Mouse (Mus musculus): ENCODE data around the gene Col6a3.

Col6a3 gene

DNA sequence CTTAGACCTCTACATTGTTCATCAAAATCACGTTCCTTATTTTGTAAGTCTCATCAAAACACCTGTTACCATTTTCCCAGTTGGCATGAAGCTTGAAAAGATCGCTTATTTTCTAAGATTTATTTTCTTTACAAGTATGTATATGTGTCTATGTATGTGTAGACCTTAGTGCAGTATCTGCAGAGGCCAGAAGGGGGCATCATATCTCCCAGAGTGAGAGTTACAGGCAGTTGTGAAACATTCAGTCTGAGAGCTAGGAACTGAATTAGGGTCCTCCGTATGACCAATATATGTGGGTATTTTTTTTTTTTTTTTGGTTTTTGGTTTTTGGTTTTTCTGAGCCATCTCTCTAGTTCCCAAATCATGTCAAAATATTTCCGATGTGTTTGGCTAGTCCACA lies 50.4 kb downstream of the Col6a3 start:
- no peak for DNase-seq

DNA sequence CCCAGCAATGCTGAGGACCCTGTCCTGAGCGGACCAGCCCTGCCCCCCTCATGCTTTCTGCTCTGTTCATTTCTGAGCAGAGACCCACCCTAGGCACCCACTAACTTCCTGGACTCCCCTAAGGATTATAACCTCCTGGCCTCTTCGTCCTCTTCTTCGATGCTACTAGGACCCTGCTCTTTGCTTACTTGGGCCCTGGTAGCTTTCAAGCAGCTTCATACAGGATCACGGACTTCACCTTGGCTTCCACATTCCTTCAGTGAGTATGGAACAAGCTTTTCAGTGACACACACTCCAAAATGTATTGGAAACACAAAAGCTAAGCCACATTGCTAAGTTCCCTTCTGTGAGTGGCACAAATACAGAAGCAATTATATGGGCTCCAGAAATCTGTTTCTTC lies 52.8 kb downstream of the Col6a3 start:
- DNase-seq = no peak

DNA sequence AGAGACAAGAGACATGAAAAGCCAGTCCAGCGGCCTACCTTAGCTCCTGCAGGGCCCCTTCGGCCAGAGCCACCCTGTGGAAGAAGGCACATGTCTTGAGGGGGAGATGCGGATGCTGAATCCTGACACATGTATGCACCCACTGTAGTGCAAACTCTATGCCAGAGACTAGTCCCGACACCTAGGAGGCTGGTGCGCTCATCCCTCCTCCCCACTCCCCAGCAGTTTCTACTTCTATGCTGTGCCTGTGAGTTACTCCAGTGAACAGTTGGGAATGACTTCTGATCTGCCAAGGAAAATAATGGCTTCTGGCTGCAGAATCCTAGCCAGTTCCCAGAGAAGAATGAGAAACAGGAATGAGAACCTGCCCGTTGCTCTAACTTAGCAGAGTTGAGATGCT lies 54.3 kb downstream of the Col6a3 start:
- DNase-seq = no peak

DNA sequence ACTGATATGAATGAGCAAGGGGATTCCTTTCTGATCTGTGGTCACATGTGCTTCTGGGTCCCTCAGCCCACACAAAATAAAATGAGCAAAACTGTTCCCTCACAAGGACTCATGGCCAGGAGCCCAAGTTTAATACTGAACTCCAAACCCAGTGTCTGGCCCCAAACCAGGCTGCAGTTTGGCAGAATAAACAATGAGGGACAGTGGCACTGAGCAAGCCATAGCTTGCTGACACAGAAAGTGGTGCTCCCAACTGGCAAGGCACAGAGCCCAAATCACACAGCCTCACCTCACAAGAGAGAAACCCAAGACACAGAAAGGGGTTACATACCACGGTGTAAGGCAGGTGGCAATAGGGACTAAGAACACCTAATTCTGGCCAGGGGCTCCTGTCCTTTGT lies 63.3 kb downstream of the Col6a3 start:
- no peak for DNase-seq

DNA sequence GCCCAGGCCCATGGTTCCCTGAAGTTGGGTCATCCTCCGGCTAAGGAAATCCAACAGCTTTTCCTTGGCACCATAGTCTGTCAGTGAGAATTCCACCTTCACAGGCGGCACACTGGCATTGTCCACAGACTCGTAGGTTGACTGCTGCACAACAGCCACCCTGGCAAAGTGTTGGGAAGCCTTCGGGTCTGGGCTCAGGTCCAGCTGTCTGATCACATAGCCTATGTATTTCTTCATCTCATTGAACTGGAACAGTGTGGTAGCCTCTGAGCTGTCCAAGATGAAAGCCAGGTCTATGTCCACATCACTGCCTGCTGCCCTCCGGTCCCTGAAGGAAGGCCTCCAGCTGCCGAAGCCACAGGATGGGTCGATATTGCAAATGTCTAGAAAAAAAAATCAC lies 64.7 kb downstream of the Col6a3 start:
- no peak for DNase-seq

DNA sequence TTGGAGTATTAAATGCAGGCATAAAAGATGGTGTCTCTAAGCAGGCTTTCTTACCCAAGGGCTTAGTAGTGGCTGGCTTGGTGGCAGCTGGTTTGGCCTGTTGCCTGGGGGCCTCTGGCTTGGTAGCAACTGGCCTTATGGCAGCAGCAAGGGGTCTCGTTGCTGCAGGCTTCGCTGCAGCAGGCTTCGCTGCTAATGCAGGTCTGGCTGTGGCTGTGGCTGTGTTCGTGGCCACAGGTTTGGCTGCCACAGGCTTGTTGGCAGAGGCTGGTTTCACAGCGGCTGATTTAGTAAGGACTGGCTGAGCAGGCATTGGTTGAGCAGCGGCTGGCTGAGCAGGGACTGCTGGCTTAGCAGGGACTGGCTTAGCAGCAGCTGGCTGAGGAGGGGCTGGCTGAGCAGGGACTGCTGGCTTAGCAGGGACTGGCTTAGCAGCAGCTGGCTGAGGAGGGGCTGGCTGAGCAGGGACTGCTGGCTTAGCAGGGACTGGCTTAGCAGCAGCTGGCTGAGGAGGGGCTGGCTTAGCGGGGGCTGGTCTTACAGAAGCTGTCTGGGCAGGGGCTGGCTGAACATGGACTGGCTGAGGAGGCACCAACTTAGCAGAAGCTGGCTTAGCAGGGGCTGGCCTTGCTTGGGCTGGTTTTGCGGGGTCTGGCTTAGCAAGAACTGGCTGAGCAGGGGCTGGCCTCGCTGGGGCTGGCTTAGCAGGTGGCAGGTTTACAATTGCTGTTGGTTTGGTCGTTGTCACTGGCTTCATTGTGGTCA lies 68.1 kb downstream of the Col6a3 start:
- no peak for DNase-seq

DNA sequence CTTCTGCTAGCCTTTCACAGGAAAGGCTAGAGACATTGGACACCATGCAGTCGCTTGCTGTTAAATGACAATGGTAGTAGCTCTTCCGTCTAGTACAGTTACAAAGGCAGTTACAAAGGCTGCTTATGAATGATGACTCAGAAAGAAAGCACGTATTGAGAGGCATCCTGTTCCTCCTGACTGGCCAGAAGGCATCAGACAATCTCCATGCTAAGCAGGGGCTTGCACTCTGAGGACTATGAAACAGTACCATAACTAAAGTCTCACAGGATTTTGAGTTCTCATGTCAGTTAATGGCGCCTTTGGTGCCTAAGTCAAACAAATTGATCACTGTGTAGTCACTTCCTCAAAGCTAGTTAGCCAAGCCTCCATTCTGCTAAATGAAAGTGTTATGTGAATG lies 72.6 kb downstream of the Col6a3 start:
- DNase-seq = no peak

DNA sequence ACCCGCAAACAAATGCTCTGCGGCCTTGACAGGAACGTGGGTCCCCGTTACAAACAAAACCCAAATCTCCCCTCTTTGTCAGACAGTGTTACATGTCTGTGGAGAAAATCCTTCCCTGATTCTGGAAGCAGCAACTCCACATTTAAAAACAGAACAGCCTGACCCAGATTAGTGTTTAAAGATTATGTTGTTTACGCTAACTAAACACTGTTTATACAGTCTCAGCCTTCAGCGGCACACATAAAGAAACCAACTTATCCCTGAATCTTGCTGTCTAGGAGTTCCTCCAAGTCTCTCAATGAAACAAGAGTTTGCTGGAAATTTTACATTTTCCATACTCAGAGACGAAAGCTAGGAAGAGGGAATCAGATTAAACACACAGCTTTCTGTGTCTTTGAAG lies 73.7 kb downstream of the Col6a3 start:
- DNase-seq = no peak

DNA sequence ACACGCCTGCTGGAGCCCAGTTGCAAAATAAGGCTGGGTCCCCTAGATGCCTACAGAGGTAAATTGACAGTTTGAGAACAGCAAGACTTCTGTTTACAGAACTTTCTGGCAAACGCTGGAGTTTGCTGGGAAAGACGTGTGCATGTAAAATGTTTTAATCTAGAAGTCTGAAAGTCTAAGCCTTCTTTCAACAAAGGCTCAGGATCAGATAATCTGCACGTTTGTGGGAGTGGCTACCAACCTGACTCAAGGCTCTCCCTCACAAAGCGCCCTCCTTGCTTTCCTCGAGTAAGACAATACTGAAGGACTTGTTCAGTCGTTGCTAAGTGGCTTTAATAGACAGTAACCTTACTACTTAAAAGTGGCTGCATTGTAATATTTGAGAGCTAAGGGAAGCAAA lies 74.5 kb downstream of the Col6a3 start:
- no peak for DNase-seq

DNA sequence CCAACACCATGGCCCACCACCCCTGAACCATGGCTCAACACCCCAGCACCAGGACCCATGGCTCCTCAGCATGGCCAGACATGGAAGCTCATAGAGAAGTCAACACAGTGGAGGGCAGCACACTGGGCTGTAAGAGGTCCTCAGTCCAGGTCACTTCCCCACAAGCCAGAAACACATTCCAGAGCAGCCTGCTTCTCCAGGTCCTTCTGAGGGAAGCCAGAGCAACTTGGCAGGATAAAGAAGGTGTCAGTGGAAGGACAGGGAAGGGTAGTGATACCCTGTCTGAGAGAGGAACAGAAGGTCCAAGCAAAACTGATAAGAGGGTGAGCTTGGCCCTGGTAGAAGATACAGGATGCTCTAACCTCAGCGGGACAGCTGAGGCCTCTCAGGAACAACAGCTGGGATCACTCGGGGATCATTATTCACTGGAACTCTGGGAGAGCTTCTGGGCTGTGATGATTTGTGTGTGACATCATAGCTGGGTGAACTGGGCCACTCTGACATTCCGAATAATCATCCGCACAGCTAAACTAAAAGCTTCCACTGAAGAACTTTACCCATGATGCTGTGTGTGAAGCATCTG lies 85.6 kb downstream of the Col6a3 start:
- DNase-seq = no peak

DNA sequence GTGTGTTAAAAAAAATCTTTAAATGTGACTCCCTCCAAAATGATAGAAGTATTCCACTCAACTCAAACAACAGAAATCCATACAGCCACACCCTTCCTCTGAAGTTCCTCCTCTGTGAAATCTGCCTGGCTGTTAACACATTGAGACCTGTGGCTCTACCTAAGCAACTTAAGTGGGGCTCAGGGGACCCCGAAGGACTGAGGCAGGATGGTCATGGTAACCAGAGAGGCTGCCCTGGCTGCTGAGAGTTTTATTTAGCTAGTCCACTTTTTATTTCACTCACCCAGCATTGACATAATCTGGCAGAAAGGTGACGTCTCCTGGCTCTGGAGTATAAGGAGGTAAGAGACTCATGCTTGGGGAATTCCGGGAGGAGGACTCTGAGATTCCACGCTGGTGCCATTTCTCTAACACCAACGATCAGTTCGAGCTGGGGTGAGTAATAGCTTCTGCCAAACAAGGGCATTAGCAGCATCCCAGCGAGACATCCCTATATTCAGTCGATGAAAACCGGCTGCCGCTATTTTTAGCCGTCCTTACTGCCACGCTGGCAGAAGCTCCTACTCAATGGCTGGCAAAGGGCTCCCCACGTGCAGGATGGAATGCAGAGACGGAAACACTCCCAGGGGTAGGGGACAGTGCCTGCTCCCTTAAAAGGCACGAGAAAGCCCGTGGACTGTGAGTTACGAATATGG lies 89.8 kb downstream of the Col6a3 start:
- peak; percentile 18 for DNase-seq

DNA sequence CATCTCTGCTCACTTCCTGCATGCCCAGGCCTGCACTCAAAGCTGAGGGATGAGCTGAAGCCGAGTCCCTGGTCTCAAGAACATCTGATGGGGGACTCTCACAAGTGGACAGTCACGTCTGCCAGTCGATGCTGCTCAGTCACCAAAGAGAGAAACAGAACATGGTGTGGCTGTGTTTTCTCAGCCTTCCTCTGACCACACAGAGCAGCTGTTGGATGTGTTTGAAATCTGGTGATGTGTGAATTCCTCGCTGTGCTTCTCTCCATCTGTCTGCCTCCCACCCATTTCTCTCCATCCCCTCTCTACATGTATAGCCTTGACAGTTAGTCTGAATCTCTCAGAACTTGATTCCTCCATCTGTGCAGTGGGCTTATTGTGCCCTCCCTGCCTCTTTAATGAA lies 92.5 kb downstream of the Col6a3 start:
- no peak for DNase-seq

DNA sequence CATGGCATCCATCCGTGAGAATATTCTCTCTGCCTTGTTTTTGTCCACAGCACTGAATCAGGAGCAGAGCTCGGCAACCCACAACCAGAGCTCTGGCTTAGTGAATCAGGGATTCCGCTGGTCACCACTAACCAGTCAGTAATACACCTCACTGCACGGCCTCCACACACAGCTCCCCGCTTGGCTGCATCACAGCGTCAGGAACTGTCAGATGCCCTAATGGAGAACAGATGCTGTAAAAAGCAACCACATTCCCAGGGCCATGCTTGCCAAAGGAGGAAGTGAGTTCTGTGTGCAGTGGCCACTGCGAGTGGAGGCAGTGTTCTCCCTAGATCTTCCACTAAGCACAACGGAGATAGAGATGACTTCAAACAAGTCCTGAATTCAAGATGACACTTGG lies 93.6 kb downstream of the Col6a3 start:
- DNase-seq = no peak

DNA sequence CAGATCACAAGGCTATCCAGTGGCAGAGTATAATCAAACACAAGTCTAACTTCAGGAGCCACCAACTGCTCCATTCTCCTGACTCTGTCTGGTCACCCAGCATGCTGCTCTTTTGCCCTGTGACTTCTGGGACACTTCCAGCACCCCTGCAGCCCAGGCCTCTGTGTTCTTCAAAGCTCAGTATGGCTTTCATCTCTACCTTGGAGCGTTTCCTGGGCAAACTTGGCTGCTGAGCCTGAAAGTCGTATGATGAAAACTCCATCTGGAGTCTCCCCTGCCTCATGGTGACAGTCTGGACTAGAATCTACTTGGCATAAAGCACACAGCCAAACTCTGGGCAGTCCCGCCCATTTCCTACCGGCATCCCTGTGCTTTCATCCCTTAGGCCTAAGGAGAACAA lies 95.2 kb downstream of the Col6a3 start:
- peak; percentile 79 for DNase-seq

DNA sequence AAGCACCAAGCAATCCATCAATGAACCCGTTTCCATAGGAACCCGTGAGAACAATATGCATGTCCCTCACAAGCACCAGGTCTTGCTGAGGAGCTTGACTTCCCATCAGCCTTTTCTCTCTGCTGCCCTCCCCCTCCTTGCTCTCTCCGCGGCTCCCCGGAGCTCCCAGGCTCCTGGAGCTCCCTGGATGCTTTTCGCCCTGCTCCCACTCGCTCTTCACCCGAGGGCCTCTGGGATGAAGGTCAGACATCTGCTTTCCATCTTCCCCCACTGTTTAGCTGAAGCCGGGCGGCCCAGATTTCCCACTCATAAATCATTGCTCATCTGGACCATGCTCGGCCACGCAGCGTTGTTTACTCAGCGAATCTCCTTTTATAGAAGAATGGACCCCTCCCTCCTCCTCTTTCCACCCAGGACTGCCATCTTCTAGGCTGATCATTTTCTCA lies 99.8 kb downstream of the Col6a3 start:
- no peak for DNase-seq

DNA sequence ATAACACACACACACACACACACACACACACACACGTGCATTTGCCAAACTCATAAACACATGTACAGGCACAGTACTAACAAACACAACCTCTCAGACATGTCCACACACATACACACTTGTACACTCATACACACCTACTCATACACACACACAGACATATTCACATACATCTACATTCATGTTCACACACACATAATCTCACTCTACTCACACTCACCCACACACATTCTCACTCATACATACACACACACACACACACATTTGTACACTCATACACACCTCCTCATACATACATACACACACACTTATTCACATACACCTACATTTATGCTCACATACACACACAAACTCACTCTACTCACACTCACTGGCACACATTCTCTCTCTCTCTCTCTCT lies 100.3 kb downstream of the Col6a3 start:
- DNase-seq = no peak

DNA sequence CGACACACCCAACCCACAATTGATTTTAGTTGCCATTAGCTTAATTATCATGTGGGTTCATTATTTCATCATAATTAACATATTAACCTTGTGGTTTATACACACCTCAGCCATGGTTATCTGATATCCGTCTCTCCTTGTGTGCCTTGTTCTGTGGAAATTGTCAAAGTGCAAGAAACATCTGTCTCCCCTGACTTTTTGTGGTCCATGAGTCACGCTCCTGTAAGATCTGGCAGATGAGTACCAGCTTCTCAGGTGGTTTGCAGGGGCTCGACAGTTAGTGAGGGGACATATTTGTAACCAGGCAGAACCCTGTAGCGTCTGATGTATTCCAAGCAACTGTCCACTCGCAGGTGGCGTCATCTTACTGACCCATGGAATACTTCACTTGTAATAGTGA lies 101.1 kb downstream of the Col6a3 start:
- no peak for DNase-seq

DNA sequence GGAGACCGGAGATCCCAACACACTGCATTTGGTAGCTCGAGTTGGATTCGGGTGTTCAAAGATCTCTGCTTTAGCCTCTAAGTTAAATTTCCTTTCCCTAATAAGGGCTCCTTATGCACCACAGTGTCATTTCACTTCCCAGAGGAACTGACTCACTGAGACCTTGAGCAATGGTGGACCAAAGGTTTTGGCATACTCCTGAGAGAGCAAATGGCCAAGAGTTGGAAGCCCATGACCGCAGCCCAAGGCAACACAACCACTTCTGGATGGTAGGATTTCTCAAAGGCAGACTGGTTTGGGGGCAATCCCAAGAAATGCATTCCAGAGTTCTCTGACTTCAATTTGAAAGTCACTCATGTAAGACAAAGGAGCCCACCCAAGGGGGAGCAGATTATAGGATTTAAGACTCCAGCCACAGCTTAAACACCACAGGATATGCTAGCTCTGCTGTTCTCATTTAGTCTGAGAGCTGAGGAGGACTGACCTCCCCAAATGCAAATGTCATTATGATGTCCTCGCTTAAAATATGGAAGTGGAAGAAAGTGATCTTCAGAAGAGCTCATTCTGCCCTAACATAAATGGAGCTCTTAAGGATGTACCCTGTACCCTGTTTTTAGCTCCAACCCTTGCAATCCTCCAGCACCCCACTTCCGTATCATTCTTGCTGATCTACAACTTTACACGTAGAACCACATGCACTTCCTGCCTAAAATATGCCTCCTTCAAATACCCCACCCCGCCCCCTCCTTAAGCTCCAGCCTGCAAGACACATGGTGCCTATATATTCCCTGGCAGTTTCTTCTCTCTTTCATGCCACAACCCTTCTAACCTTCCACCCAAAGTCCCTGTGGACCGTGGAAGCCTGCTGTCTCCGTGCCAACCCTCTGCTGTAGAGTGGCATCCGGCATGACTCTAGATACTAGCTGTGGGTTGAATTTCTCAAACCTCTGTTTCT lies 103.3 kb downstream of the Col6a3 start:
- no peak for DNase-seq

DNA sequence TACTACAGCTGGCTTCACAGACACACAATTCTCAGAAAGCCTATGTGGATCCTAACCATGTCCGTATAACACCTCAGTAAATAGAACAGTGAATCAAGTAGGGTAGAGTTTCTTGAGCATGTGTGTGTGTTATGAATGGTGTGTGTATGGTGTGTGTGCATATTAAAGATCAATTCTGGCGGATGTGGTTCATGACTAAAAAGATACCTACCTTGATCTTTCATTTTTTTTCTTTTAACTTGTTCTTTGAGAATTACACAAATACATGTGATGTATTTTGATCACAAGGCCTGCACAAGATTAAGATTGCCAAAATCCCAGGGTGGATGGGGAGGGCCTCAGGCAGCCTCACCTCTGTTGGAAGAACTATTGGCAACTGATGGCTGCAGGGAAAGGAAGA lies 104.9 kb downstream of the Col6a3 start:
- no peak for DNase-seq

DNA sequence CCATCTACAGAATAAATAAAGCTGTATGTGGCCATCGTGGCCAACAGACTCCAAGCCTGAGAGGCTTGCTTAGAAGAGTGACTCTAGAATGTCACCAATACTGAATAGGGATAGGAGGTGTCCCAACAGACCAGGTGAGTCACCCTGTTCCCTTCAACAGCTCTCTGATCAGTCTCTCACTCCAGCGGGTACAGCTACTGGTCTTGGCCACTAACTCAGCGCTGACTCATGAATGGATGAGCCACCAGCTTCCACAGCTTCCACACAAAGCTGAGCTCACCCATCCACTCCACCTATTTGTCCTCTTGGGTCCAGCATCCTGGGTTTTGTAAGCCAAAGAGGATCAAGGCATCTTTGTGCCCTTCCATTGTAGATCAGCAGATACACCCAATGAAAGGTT lies 114.3 kb downstream of the Col6a3 start:
- DNase-seq = no peak

DNA sequence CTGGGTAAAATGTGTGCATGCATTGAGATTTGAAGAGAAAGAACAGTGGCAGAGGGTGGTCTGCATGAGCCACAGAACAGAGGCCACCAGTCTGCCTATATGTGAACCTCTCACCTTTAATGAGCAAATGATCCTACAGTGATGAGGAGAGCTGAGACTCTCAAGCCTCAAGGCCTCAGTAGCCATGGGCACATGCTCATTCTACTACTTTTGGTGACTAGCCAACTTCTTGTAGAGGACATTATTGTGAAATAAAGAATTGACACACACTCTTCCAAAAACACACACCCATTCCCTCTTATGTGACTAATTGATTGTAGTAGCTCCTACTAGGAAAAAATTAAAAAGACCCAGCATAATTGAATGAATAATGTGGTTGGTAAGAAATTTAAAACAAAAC lies 120.0 kb downstream of the Col6a3 start:
- no peak for DNase-seq

DNA sequence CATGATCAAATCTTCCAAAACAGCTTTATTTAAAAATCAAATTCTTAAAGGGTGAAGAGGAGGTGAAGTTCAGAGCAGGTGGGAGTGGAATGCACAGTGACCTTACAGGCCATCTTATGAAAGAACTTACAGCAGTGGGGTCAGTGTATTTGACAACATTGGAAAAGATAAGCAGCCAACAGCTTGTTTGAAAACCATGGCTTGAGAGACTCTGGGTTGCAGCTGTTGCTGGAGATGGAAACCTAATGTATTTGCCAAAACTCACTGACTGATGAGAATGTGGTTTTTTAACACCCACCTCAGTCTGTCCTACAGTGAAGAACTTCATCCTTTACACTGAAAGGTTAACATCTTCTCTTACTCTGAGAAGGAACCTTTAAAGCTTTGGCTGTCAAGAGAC lies 120.4 kb downstream of the Col6a3 start:
- no peak for DNase-seq

DNA sequence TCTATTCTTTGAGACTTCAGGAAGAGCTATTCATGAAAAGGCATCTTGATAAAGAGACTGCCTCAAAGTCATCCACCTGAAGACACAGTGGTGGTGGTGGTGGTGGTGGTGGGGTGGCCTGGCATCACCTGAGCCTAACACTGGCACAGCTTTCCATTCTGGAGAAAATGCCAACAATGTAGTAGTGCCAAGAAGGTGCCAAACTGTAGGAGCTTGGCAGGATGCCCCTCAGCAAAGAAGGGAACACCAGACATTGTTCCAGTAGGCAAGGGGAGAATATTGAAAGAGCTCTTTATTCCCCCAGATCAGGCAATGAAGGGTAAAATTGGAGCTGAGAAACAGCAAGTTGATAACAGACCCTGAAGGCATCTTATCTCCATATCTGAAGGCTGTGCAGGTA lies 121.8 kb downstream of the Col6a3 start:
- DNase-seq = no peak

Data from cerebellum, adult 8-10 months (tissue).